Mouse (Mus musculus): Measurements from ENCODE around the gene Paqr4. TPM values are rescaled to one million over a fixed set of nuclear protein-coding genes. Genes with fewer than 3 reads are reported as not detected.

The Paqr4 gene
- polyA plus RNA-seq, 1 experiment from 2014 or later = 7.4 TPM

GRCm38 (mm10) chr17:23771284-23772218, 30.9 kb upstream of the Paqr4 start, which contains the start of gene Flywch1:
Gene Flywch1, minus strand, starts transcription at chr17:23771602.
- peak within 1 kb of the TSS; percentile 89 for H3K4me2 ChIP-seq
- peak; percentile 97 for ATAC-seq
- H3K4me3 ChIP-seq = peak within 1 kb of the TSS; percentile 84
- H3K27ac ChIP-seq = peak within 1 kb of the TSS; percentile 81
- no peaks in the 10 kb centered on the region; the same call in 1 of the 2 replicates for H3K36me3 ChIP-seq
- H3K9me3 ChIP-seq (replicated peaks) = no peaks in the 10 kb centered on the region
- peak within 1 kb of the TSS; percentile 92 for H3K9ac ChIP-seq
- WGBS (ENCODE audit: insufficient replicate concordance) = 3% methylated on average over 58 of the region's 58 CpGs
- no peaks in the 10 kb centered on the region for H3K27me3 ChIP-seq (replicated peaks)
- peaks cover 21% of the 10 kb centered on the region for H3K4me1 ChIP-seq

- no peaks in the 10 kb centered on the region; the same call in 1 of the 2 replicates for H3K36me3 ChIP-seq
- H3K27me3 ChIP-seq (replicated peaks) = no peaks in the 10 kb centered on the region
- ATAC-seq = peak; percentile 23
- H3K4me1 ChIP-seq = peaks cover 21% of the 10 kb centered on the region
- peak overlapping the region; percentile 92 for H3K9ac ChIP-seq
- no peaks in the 10 kb centered on the region for H3K9me3 ChIP-seq (replicated peaks)
- peak overlapping the region; percentile 89 for H3K4me2 ChIP-seq
- H3K4me3 ChIP-seq = peak overlapping the region; percentile 84
- peak overlapping the region; percentile 81 for H3K27ac ChIP-seq
- WGBS (ENCODE audit: insufficient replicate concordance) = 2% methylated on average over 19 of the region's 19 CpGs
Measured at GRCm38 (mm10) chr17:23770896-23771283, 30.2 kb upstream of the Paqr4 start.

GRCm38 (mm10) chr17:23770493-23770892, 29.8 kb upstream of the Paqr4 start:
- H3K36me3 ChIP-seq = no peaks in the 10 kb centered on the region; the same call in 1 of the 2 replicates
- ATAC-seq = no peak
- no peaks in the 10 kb centered on the region for H3K9me3 ChIP-seq (replicated peaks)
- peaks cover 21% of the 10 kb centered on the region for H3K4me1 ChIP-seq
- H3K27ac ChIP-seq = no peak overlapping the region
- H3K9ac ChIP-seq = peak overlapping the region; percentile 92
- H3K27me3 ChIP-seq (replicated peaks) = no peaks in the 10 kb centered on the region
- 13% methylated on average over 2 of the region's 2 CpGs for WGBS (ENCODE audit: insufficient replicate concordance)
- H3K4me3 ChIP-seq = peak overlapping the region; percentile 84
- peak overlapping the region; percentile 89 for H3K4me2 ChIP-seq

DNA sequence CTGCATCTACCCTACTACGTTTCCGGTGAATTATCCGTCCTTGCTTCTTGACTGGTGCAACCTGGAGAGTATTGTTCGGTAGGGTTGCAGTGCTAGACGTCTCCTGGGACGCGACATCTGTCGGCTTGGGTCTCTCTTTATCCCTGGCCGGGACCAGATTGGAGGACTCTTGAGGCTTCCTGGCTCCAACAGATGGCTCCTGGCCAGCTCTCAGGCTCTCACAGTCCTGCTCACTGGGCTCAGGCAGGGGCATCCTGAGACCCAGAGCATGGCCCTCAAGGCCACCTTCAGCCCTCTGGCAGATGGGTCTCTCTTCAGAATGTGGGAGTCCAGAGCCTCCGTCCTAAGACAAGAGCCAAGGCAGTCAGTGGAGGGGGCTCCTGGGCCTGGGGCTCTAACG, 22.3 kb upstream of the Paqr4 start:
- Histone ChIP-seq H3K9ac (no peak overlapping the region), H3K27ac (no peak overlapping the region), H3K4me3 (no peak overlapping the region), H3K36me3 (peaks cover 33% of the 10 kb centered on the region), H3K9me3 (replicated peaks) (no peaks in the 10 kb centered on the region), H3K4me2 (no peak overlapping the region), H3K27me3 (replicated peaks) (no peaks in the 10 kb centered on the region), H3K4me1 (peaks cover 7% of the 10 kb centered on the region)
- ATAC-seq = no peak
- 82% methylated on average over 11 of the region's 11 CpGs for WGBS (ENCODE audit: insufficient replicate concordance)

DNA sequence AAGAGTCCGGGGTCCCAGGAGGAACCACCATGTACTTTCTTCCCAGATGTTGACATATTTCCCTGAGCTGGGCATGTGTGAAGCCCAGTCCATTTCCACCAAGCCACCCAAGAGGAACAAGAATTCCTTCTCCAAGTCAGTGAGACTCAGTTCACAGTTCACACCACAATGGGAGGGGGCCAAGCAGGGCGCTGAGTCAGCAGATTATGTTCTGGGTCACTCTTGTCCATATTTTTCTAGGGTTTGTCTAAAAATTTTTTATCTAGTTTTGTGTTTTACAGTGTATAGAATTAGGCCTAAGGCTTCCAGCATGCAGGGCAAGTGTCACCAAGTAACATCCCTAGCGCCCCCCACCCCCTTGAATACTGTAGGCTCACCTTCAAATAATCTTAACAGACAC, 20.5 kb upstream of the Paqr4 start:
- Histone ChIP-seq H3K9me3 (replicated peaks) (no peaks in the 10 kb centered on the region), H3K4me3 (no peak overlapping the region), H3K36me3 (peaks cover 50% of the 10 kb centered on the region), H3K27me3 (replicated peaks) (no peaks in the 10 kb centered on the region), H3K4me2 (no peak overlapping the region), H3K9ac (no peak overlapping the region), H3K4me1 (peaks cover 7% of the 10 kb centered on the region), H3K27ac (no peak overlapping the region)
- 81% methylated on average over 3 of the region's 3 CpGs for WGBS (ENCODE audit: insufficient replicate concordance)
- no peak for ATAC-seq

- WGBS (ENCODE audit: insufficient replicate concordance) = 85% methylated on average over 9 of the region's 9 CpGs
- Histone ChIP-seq H3K4me2 (no peak overlapping the region), H3K27me3 (replicated peaks) (no peaks in the 10 kb centered on the region), H3K4me1 (peaks cover 7% of the 10 kb centered on the region), H3K4me3 (no peak overlapping the region), H3K36me3 (peaks cover 57% of the 10 kb centered on the region), H3K9me3 (replicated peaks) (no peaks in the 10 kb centered on the region), H3K27ac (no peak overlapping the region), H3K9ac (no peak overlapping the region)
- ATAC-seq = no peak
Measured at GRCm38 (mm10) chr17:23760231-23760630, 19.6 kb upstream of the Paqr4 start.

DNA sequence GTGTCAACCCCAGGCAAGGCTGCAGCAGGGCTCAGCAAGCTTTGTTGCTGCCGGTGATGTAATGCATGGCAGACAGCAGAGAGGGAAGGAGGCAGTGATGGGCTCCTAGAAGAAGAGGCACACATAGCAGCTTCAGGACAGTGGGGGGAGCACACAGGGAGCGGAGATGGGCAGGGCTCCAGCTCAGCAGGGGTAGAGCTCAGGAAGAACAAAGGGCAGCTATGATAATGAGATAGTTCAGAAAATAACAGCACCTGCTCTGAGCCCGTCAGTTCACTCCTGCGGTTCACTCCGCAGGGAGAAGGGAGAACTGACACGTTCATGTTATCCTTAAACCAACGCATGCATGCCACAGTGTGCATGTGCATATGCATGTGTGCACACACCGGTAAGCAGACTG, 18.1 kb upstream of the Paqr4 start:
- H3K4me1 ChIP-seq = peaks cover 7% of the 10 kb centered on the region
- no peak for ATAC-seq
- peaks cover 57% of the 10 kb centered on the region for H3K36me3 ChIP-seq
- no peak overlapping the region for H3K4me2 ChIP-seq
- H3K27me3 ChIP-seq (replicated peaks) = no peaks in the 10 kb centered on the region
- 78% methylated on average over 8 of the region's 8 CpGs for WGBS (ENCODE audit: insufficient replicate concordance)
- no peak overlapping the region for H3K27ac ChIP-seq
- H3K9me3 ChIP-seq (replicated peaks) = no peaks in the 10 kb centered on the region
- H3K9ac ChIP-seq = no peak overlapping the region
- H3K4me3 ChIP-seq = no peak overlapping the region

GRCm38 (mm10) chr17:23757581-23757980, 16.9 kb upstream of the Paqr4 start:
- no peaks in the 10 kb centered on the region for H3K27me3 ChIP-seq (replicated peaks)

GRCm38 (mm10) chr17:23755689-23756088, 15.0 kb upstream of the Paqr4 start:
- peaks cover 67% of the 10 kb centered on the region for H3K36me3 ChIP-seq
- no peak; the same call in 1 of the 2 replicates for ATAC-seq

More at GRCm38 (mm10) chr17:23757581-23757980, 16.9 kb upstream of the Paqr4 start:
- Histone ChIP-seq H3K4me3 (no peak overlapping the region), H3K9ac (no peak overlapping the region), H3K4me2 (no peak overlapping the region), H3K27ac (no peak overlapping the region), H3K4me1 (no peaks in the 10 kb centered on the region), H3K36me3 (peaks cover 67% of the 10 kb centered on the region), H3K9me3 (replicated peaks) (no peaks in the 10 kb centered on the region)
- 79% methylated on average over 9 of the region's 9 CpGs for WGBS (ENCODE audit: insufficient replicate concordance)
- ATAC-seq = no peak

GRCm38 (mm10) chr17:23749400-23750191, 8.9 kb upstream of the Paqr4 start:
- peaks cover 20% of the 10 kb centered on the region for H3K4me1 ChIP-seq
- H3K4me3 ChIP-seq = peak overlapping the region; percentile 36
- 0 out of 2 replicates have a peak, but pooled peaks have one; percentile 16 for ATAC-seq
- no peaks in the 10 kb centered on the region for H3K9me3 ChIP-seq (replicated peaks)
- H3K36me3 ChIP-seq = peaks cover 21% of the 10 kb centered on the region
- peaks cover 43% of the 10 kb centered on the region for H3K27me3 ChIP-seq (replicated peaks)
- H3K27ac ChIP-seq = no peak overlapping the region
- peak overlapping the region; percentile 57 for H3K4me2 ChIP-seq
- WGBS (ENCODE audit: insufficient replicate concordance) = 64% methylated on average over 11 of the region's 11 CpGs
- H3K9ac ChIP-seq = no peak overlapping the region

More at GRCm38 (mm10) chr17:23755689-23756088, 15.0 kb upstream of the Paqr4 start:
- H3K9me3 ChIP-seq (replicated peaks) = no peaks in the 10 kb centered on the region
- WGBS (ENCODE audit: insufficient replicate concordance) = 63% methylated on average over 13 of the region's 13 CpGs
- H3K4me1 ChIP-seq = no peaks in the 10 kb centered on the region
- no peak overlapping the region for H3K4me2 ChIP-seq
- H3K27me3 ChIP-seq (replicated peaks) = no peaks in the 10 kb centered on the region
- no peak overlapping the region for H3K4me3 ChIP-seq
- no peak overlapping the region for H3K9ac ChIP-seq
- H3K27ac ChIP-seq = no peak overlapping the region

DNA sequence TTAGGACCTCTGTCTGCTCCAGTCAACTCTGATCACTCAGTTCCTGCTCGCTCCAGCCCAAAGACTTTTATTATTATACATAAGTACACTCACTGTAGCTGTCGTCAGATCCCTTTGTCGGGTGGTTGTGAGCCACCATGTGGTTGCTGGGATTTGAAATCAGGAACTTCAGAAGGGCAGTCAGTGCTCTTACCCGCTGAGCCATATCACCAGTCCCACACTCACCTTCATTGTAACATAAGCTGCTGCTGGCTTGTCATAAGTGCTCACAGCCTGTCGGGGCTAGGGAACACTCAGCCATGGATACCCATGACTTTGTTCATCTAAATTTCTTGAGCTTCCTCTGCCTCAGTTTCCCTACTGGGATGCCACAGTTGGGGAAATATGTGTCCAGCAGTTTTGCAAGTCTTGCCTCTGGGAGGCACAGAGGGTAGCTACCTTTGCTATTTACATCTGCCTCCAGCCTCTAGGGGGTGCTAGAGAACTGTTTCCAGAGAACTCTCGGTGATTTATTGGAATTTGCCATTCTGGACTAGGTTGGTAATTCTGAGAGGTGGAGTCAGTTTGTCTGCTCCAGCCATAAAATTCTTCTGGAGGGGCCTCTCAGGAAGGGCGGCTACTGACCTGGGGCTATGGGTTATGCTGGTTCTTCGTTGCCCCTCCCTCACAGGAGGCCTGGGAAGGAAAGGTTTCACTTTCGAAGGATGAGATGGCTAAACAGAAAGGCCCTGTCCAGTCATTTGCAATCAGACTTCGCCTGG, 8.1 kb upstream of the Paqr4 start:
- Histone ChIP-seq H3K36me3 (peaks cover 21% of the 10 kb centered on the region), H3K4me3 (peak overlapping the region; percentile 36), H3K27ac (no peak overlapping the region), H3K4me1 (peaks cover 20% of the 10 kb centered on the region), H3K9me3 (replicated peaks) (no peaks in the 10 kb centered on the region), H3K27me3 (replicated peaks) (peaks cover 51% of the 10 kb centered on the region), H3K9ac (no peak overlapping the region), H3K4me2 (peak overlapping the region; percentile 57)
- ATAC-seq = 0 out of 2 replicates have a peak, but pooled peaks have one; percentile 8
- 25% methylated on average over 10 of the region's 10 CpGs for WGBS (ENCODE audit: insufficient replicate concordance)
